Mouse (Mus musculus) bone marrow macrophage, adult 2 months (primary cell): Measurements from ENCODE around the gene Fign.

ENCODE experiments used
- CTCF ChIP-seq: IDR thresholded peaks from 2 replicates; pipeline ENCODE4 v1.5.1; 2012; ENCODE audit warnings: low read depth, mild to moderate bottlenecking, low read length, moderate library complexity
- POLR2A ChIP-seq: IDR thresholded peaks from 2 replicates; pipeline ENCODE4 v1.6.1; 2012; ENCODE audit warnings: mild to moderate bottlenecking, low read depth, low read length, borderline replicate concordance

DNA sequence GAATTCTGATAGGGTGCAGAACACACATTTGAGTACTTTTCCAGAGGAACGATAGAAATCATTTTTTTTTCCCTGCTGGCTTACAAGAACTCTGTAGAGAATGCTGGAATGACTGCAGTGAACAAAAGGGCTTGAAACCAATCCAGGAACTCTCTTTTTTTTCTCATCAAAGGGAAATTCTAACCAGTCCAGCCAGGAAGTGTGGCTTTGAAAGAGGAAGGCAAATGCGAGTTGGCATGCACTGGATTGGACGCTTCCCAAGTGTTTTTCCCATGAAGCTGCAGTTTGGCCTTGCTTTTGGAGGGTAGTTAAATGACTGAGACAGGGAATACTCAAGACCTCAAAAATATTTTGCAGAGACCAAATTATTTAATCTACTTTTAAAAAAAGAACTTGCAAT is 54.7 kb downstream of the Fign start:
- TF ChIP-seq CTCF (no peak), POLR2A (no peak)
